Mouse (Mus musculus) hindbrain, embryonic 14.5 days (tissue): ENCODE results near the gene Timm17b. TPM values are rescaled to one million over a fixed set of nuclear protein-coding genes. Genes with fewer than 3 reads are reported as not detected.
"Not testable (repeated sequence)": the region's sequence is repeated elsewhere in the genome, so short reads cannot be mapped to it uniquely, and the experiment has no call there.

Experiments used
- ATAC-seq: fragments of 200-750 bp; cut with Nextera tagmentation; 2 replicates; pipeline ENCODE4 v1.8.0; 2017; ENCODE audit warnings: moderate number of reproducible peaks, mild to moderate bottlenecking, moderate TSS enrichment, moderate library complexity; ENCODE audit not compliant: low FRiP score
- DNase-seq: peaks from one replicate; pipeline ENCODE4 v3.0.0-alpha.2; 2015; ENCODE audit warnings: low spot score
- H3K27ac ChIP-seq: fragments of 300-500 bp; sonication (generic); 2 replicates; pipeline ENCODE4 v1.5.1; 2014; ENCODE audit warnings: mild to moderate bottlenecking, moderate library complexity
- H3K27me3 ChIP-seq: fragments of 300-500 bp; sonication (generic); 2 replicates; pipeline ENCODE4 v1.6.1; 2014; ENCODE audit warnings: mild to moderate bottlenecking, low read length, mixed read lengths; ENCODE audit not compliant: control insufficient read depth, insufficient read depth
- H3K36me3 ChIP-seq: fragments of 300-500 bp; sonication (generic); replicated peaks from 2 replicates; pipeline ENCODE4 v1.6.1; 2014; ENCODE audit not compliant: control insufficient read depth, insufficient read depth
- H3K4me1 ChIP-seq: fragments of 300-500 bp; sonication (generic); replicated peaks from 2 replicates; pipeline ENCODE4 v1.6.1; 2014; ENCODE audit warnings: antibody characterized with exemption, low read length, mixed read lengths; ENCODE audit not compliant: control insufficient read depth, insufficient read depth
- H3K4me2 ChIP-seq: fragments of 300-500 bp; sonication (generic); replicated peaks from 2 replicates; pipeline ENCODE4 v1.6.1; 2014; ENCODE audit warnings: mild to moderate bottlenecking, moderate library complexity
- H3K4me3 ChIP-seq: fragments of 300-500 bp; sonication (generic); replicated peaks from 2 replicates; pipeline ENCODE4 v1.5.1; 2014; ENCODE audit warnings: mild to moderate bottlenecking, low read length
- H3K9ac ChIP-seq: fragments of 300-500 bp; sonication (generic); 2 replicates; pipeline ENCODE4 v1.6.1; 2014
- H3K9me3 ChIP-seq: fragments of 300-500 bp; sonication (generic); 2 replicates; pipeline ENCODE4 v1.6.1; 2016; ENCODE audit warnings: low read length; ENCODE audit not compliant: control insufficient read depth
- WGBS: fragments of 180-500 bp; shearing (Covaris S2); extraction: QIAGEN DNeasy Blood & Tissue Kit; methylation state at CpG from one replicate; pipeline ENCODE4 v1.1.7; 2014; 5-methylcytosine and 5-hydroxymethylcytosine counted together
- polyA plus RNA-seq: library from polyadenylated mRNA; unstranded; fragments of >200 nt; fragmentation: Nextera tagmentation; extraction: Ambion mirVana; gene quantifications from 2 replicates; pipeline ENCODE4 v1.2.1, GENCODE M21; 2014

The Timm17b gene
- polyA plus RNA-seq, 1 experiment from 2014 or later, result 166 TPM

DNA sequence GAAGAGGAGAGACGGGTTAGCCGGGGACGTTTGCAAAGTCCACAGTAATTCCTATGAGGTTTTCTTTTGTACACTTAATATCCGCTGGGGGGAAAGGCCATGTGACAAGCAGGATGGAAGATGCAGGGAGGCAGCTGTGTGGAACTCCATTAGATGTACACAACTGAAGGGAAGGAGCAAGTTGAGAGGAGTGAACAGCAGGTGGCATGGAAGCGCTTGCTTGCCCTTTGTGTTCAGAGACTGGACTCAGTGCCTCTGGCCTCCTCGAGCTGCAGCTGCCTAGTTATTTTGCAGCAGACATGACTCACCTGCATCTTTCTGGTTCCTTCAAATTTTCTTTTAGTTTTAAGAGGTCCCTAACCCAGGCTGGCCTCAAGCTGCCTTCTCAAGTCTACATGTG is 11.3 kb downstream of the Timm17b start:
- DNase-seq, result no peak
- WGBS, result 50% methylated on average over 6 of the region's 6 CpGs
- H3K4me1 ChIP-seq, result no peaks in the 10 kb centered on the region
- no peak for ATAC-seq
- no peaks in the 10 kb centered on the region; the same call in 1 of the 2 replicates for H3K9me3 ChIP-seq
- no peaks in the 10 kb centered on the region for H3K27me3 ChIP-seq
- no peak overlapping the region for H3K4me3 ChIP-seq
- H3K36me3 ChIP-seq, result peaks cover 4% of the 10 kb centered on the region
- no peak overlapping the region for H3K4me2 ChIP-seq
- H3K9ac ChIP-seq, result no peak overlapping the region
- H3K27ac ChIP-seq, result no peak overlapping the region

DNA sequence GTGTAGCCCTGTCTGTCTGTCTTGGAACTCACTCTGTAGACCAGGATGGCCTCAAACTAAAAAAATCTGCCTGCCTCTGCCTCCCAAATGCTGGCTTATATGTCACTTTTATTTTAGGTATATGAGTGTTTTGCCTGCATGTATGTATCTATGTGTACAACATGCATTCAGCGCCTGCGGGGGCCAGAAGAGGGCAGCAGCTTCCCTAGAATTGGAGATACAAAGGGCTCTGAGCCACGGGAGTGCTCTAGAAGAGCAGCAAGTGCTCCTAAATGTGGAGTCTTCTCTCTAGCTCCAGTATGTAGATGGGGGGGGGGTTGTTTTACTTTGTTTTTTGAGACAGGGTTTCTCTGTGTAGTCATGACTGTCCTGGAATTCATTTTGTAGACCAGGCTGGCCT is 16.5 kb downstream of the Timm17b start:
- WGBS, result 19% methylated on average over 3 of the region's 3 CpGs

DNA sequence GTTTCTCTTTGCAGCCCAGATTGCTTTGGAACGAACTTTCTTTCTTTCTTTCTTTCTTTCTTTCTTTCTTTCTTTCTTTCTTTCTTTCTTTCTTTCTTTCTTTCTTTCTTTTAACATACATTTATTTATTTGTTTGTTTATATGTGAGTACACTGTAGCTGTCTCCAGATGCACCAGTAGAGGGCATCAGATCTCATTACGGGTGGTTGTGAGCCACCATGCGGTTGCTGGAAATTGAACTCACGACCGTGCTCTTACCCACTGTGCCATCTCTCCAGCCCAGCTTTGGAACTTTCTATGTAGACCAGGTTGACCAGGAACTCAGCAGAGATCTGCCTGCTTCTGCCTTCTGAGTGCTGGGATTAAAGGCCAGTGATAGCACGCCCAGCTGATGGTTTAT is 18.8 kb downstream of the Timm17b start:
- 77% methylated on average over 6 of the region's 6 CpGs for WGBS
- not testable (repeated sequence) for H3K36me3 ChIP-seq, H3K4me3 ChIP-seq, H3K4me2 ChIP-seq, ATAC-seq, H3K27me3 ChIP-seq, H3K9me3 ChIP-seq, H3K27ac ChIP-seq, H3K9ac ChIP-seq, DNase-seq
- 0 out of 2 replicates have a peak, but pooled peaks cover 12% of the 10 kb centered on the region for H3K4me1 ChIP-seq

More for the DNA sequence above, 16.5 kb downstream of the Timm17b start:
- not testable (repeated sequence) for H3K4me1 ChIP-seq, H3K27ac ChIP-seq, H3K9me3 ChIP-seq, H3K4me2 ChIP-seq, H3K4me3 ChIP-seq, H3K36me3 ChIP-seq, DNase-seq, H3K9ac ChIP-seq, ATAC-seq, H3K27me3 ChIP-seq

DNA sequence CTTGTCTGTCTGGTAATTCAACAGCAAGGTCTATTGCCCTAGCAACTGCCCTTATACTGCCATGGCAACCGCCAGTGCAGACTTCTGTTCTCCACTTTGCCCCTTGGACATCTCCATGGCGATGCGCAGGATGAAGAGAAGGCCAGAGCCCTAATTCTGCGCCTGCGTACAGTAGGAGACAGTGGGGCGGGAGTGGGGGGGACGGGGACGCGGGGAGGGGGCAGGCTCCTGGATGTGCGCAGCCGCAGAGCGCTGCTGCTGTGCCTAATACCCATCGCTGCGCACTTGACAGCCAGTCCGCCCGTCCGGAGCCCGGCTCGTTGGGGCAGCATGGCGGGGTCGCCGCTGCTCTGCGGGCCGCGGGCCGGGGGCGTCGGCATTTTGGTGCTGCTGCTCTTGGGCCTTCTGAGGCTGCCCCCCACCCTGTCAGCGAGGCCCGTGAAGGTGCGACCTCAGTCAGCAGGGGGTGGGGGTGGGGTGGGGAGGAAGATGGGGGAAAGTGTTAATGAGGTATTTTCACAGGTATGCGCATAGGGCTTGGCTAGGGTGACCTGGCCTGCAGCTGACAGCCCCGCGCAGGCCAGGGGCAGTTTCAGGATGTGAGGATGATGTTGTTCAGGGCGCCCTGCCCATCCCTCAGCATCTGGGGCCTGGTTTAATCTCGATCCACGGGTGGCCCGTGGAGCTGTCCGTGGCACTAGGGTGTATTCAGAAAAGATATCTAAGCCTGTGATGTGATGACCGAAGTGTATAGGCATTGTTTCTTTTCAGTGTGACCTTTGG is 20.6 kb downstream of the Timm17b start, which contains the start of gene Pcsk1n:
Gene Pcsk1n, plus strand, starts transcription at position 222 of the 783 bp plus-strand sequence.
- WGBS, result 22% methylated on average over 34 of the region's 40 CpGs
- Histone ChIP-seq H3K4me3 (peak within 1 kb of the TSS; percentile 51), H3K4me2 (peak within 1 kb of the TSS; percentile 68), H3K27me3 (no peaks in the 10 kb centered on the region), H3K27ac (peak within 1 kb of the TSS; percentile 80), H3K9ac (peak within 1 kb of the TSS; percentile 76), H3K36me3 (peaks cover 18% of the 10 kb centered on the region), H3K4me1 (0 out of 2 replicates have a peak, but pooled peaks cover 18% of the 10 kb centered on the region), H3K9me3 (no peaks in the 10 kb centered on the region)
- DNase-seq (peak; percentile 72), ATAC-seq (peak; percentile 91)

DNA sequence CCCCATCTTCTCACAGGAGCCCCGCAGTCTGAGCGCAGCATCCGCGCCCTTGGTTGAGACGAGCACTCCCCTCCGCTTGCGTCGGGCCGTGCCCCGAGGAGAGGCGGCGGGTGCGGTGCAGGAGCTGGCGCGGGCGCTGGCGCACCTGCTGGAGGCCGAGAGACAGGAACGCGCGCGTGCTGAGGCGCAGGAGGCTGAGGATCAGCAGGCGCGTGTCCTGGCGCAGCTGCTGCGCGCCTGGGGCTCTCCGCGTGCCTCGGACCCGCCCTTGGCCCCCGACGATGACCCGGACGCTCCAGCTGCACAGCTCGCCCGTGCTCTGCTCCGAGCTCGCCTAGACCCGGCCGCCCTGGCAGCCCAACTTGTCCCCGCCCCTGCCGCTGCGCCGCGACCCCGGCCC is 22.9 kb downstream of the Timm17b start:
- 0 out of 2 replicates have a peak, but pooled peaks cover 18% of the 10 kb centered on the region for H3K4me1 ChIP-seq
- peak overlapping the region; percentile 76 for H3K9ac ChIP-seq
- WGBS, result 16% methylated on average over 35 of the region's 48 CpGs
- no peak for ATAC-seq
- peak overlapping the region; percentile 68 for H3K4me2 ChIP-seq
- H3K36me3 ChIP-seq, result peaks cover 19% of the 10 kb centered on the region
- 0 out of 2 replicates have a peak, but pooled peaks cover 11% of the 10 kb centered on the region for H3K27me3 ChIP-seq
- no peak for DNase-seq
- peak overlapping the region; percentile 51 for H3K4me3 ChIP-seq
- H3K9me3 ChIP-seq, result no peaks in the 10 kb centered on the region
- peak overlapping the region; percentile 43; the same call in 1 of the 2 replicates for H3K27ac ChIP-seq

DNA sequence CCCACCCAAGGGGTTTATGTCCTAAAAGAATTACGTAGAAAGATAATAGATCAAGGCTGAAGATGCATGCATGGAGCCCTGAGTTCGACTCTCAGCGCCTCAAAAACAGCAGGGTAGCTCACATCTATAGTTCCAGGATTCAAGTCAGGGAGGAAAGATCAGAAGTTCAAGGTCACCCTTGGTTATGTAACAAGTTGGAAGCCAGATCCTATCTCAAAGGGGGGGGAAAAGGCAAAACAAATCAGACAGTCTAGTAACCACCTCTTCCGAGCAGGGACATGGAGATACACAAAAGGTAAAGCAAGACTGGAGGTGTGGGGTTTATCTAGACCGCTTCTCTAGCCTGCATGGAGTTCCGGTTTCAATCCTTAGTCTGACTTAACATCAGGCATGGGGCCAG is 27.1 kb downstream of the Timm17b start:
- WGBS, result 83% methylated on average over 6 of the region's 6 CpGs
- no peak for ATAC-seq

DNA sequence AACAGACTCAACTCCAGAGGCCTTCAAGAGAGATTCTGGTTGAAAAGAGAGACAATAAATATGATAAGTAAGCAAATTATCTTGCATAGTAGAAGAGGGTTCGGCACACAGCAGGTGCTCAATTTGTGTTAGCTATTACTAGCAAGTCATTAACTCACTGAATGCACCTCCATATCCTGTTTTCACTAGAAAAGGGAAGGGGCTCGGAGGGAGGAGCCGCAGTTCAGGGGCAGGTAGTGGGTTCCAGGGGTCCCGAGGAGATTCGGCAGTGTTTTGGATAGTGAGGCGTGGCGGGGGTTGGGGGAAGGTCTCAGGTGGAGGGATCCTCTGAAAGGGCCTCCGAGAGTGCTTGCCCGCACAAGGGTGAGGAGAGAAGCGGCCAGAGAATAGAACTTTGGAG is 28.0 kb downstream of the Timm17b start:
- Histone ChIP-seq H3K27me3 (0 out of 2 replicates have a peak, but pooled peaks cover 13% of the 10 kb centered on the region), H3K9ac (no peak overlapping the region), H3K4me2 (no peak overlapping the region), H3K36me3 (peaks cover 29% of the 10 kb centered on the region), H3K27ac (no peak overlapping the region), H3K4me3 (no peak overlapping the region), H3K4me1 (0 out of 2 replicates have a peak, but pooled peaks cover 12% of the 10 kb centered on the region), H3K9me3 (no peaks in the 10 kb centered on the region)
- DNase-seq (no peak), ATAC-seq (no peak)
- 25% methylated on average over 10 of the region's 10 CpGs for WGBS

More for the DNA sequence above, 27.1 kb downstream of the Timm17b start:
- no peak overlapping the region for H3K4me3 ChIP-seq
- H3K9ac ChIP-seq, result no peak overlapping the region
- 0 out of 2 replicates have a peak, but pooled peaks cover 13% of the 10 kb centered on the region for H3K27me3 ChIP-seq
- H3K9me3 ChIP-seq, result no peaks in the 10 kb centered on the region
- no peak overlapping the region for H3K4me2 ChIP-seq
- H3K27ac ChIP-seq, result no peak overlapping the region
- DNase-seq, result no peak
- 0 out of 2 replicates have a peak, but pooled peaks cover 12% of the 10 kb centered on the region for H3K4me1 ChIP-seq
- peaks cover 20% of the 10 kb centered on the region for H3K36me3 ChIP-seq

DNA sequence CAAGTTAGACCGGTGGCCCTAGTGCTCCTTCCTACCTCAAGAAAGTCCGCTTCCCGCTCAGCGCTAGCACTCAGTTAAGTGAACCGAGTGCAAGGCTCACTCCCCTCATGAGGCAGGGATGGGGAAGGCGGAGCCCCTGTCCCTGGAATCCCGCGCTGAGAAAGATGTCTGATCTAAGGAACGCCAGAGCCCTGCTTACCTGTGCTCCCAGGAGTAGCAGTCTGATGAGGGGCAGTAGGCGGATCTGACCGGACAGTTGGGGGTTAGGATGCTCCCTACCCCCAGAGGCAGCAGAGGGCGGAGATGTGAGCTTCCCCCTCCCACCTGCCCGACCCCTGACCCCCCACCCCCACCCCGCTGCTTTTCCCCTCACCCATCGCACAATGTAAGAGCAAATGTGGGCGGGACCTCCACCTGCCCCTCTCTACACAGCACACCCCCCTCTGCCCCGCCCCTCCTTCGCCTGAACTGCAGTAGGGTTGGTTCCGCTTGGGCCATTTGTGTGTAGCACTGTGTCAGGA is 29.2 kb downstream of the Timm17b start, which contains the start of gene Eras:
Gene Eras, minus strand, starts transcription at position 338 of the 521 bp plus-strand sequence.
- 0 out of 2 replicates have a peak, but pooled peaks cover 13% of the 10 kb centered on the region for H3K27me3 ChIP-seq
- ATAC-seq, result no peak
- 0 out of 2 replicates have a peak, but pooled peaks cover 2% of the 10 kb centered on the region for H3K4me1 ChIP-seq
- H3K36me3 ChIP-seq, result peaks cover 27% of the 10 kb centered on the region
- no peak within 1 kb of the TSS for H3K9ac ChIP-seq
- no peak within 1 kb of the TSS for H3K27ac ChIP-seq
- H3K4me3 ChIP-seq, result no peak within 1 kb of the TSS
- no peaks in the 10 kb centered on the region for H3K9me3 ChIP-seq
- DNase-seq, result no peak
- 12% methylated on average over 18 of the region's 19 CpGs for WGBS
- H3K4me2 ChIP-seq, result no peak within 1 kb of the TSS

DNA sequence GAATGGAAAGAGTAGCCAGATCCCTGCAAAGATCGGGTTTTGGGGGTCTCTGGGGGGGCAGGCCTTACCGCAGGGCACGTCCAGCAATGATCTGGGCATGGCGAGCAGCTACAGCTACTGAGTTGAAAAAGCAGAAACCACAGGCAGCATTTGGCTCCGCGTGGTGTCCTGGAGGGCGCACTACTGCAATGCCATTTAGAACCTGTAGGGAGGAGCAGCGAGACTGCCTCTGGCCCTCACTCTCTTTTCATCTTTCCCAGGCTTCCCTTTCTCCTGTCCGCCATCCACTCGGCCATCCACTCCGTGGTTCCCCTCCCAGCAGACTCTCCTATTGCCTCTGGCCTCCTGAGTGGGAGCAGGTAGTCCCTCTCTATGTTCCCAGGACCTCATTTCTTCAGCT is 37.7 kb downstream of the Timm17b start:
- DNase-seq (no peak), ATAC-seq (no peak)
- H3K27ac ChIP-seq, result no peak overlapping the region
- no peaks in the 10 kb centered on the region for H3K27me3 ChIP-seq
- peaks cover 34% of the 10 kb centered on the region for H3K36me3 ChIP-seq
- no peak overlapping the region for H3K9ac ChIP-seq
- H3K9me3 ChIP-seq, result no peaks in the 10 kb centered on the region
- H3K4me3 ChIP-seq, result no peak overlapping the region
- 44% methylated on average over 11 of the region's 11 CpGs for WGBS
- no peaks in the 10 kb centered on the region for H3K4me1 ChIP-seq
- no peak overlapping the region for H3K4me2 ChIP-seq
